10 mouse cellular contexts compared by ENCODE assay signal in genomic region chr1:84993235-84993634, GRCm38 (mm10). TPM values are rescaled to one million over a fixed set of nuclear protein-coding genes. Genes with fewer than 3 reads are reported as not detected.
A peak's percentile ranks its signal among the peaks of the same experiment; 100 is the strongest.
DNase-seq lines count a peak whose midpoint lies in the region; ATAC-seq and TF ChIP-seq lines count a peak whose summit lies in the region.
"Not testable (repeated sequence)": the region's sequence is repeated elsewhere in the genome, so short reads cannot be mapped to it uniquely, and the experiment has no call there.
"Had no signal": no experiment of that assay in that cellular context is flagged by ENCODE, and none has a peak within 500 bp of the region (broad histone marks: within the 10 kb centered on the region; RNA-seq: fewer than 3 reads in every experiment).

No protein-coding gene starts in this region.

- H3K9ac ChIP-seq in hindbrain, embryonic 11.5 days (ENCODE audit: low read depth, low read length); intestine, postnatal 0 days (ENCODE audit: low read depth, low read length); limb, embryonic 15.5 days; stomach, postnatal 0 days (ENCODE audit: low read length): not testable (repeated sequence)

- H3K27ac ChIP-seq in hindbrain, embryonic 11.5 days (ENCODE audit: low read depth, low read length); intestine, postnatal 0 days (ENCODE audit: low read depth, low read length); limb, embryonic 15.5 days; stomach, postnatal 0 days (replicated peaks): not testable (repeated sequence)

- TF ChIP-seq EP300 in stomach, postnatal 0 days (optimal IDR thresholded peaks at IDR 0.05) = not testable (repeated sequence)

- not testable (repeated sequence) for H3K4me3 ChIP-seq in hindbrain, embryonic 11.5 days (ENCODE audit: low read depth, low read length); intestine, postnatal 0 days (ENCODE audit: low read depth, low read length); limb, embryonic 15.5 days; stomach, postnatal 0 days (ENCODE audit: low read depth, low read length)

- H3K27me3 ChIP-seq in hindbrain, embryonic 11.5 days (ENCODE audit: control insufficient read depth, insufficient read depth, low read length); intestine, postnatal 0 days (replicated peaks; ENCODE audit: control insufficient read depth, insufficient read depth, low read length); limb, embryonic 15.5 days; stomach, postnatal 0 days (ENCODE audit: control insufficient read depth, insufficient read depth, low read length): not testable (repeated sequence)

- H3K4me2 ChIP-seq in hindbrain, embryonic 11.5 days (replicated peaks; ENCODE audit: low read depth, low read length); intestine, postnatal 0 days (replicated peaks; ENCODE audit: low read depth); limb, embryonic 15.5 days; stomach, postnatal 0 days (replicated peaks; ENCODE audit: low read depth): not testable (repeated sequence)

- 0 out of 2 replicates have a peak, but pooled peaks have one; percentile 11 for ATAC-seq in common myeloid progenitor, adult 5-6 weeks (replicated peaks; ENCODE audit: low read depth, poor library complexity, severe bottlenecking)
- ATAC-seq in frontal cortex, adult (ENCODE audit: low TSS enrichment) = peak; percentile 31; the same call in 1 of the 2 replicates
- ATAC-seq in hindbrain, embryonic 11.5 days (ENCODE audit: low FRiP score) = peak; percentile 76
- peak; percentile 38 for ATAC-seq in intestine, postnatal 0 days
- peak; percentile 71 for ATAC-seq in limb, embryonic 15.5 days (ENCODE audit: insufficient number of reproducible peaks, low FRiP score, low TSS enrichment, low read depth)
- ATAC-seq in megakaryocyte progenitor cell, adult 5-6 weeks (replicated peaks; ENCODE audit: poor library complexity) = peak; percentile 20; the same call in 1 of the 2 replicates
- peak; percentile 43; the same call in 1 of the 2 replicates for ATAC-seq in monocyte, adult 5-6 weeks (replicated peaks; ENCODE audit: insufficient number of reproducible peaks, low FRiP score, low TSS enrichment, poor library complexity, severe bottlenecking)
- ATAC-seq in stomach, postnatal 0 days (ENCODE audit: low FRiP score, low TSS enrichment) = peak; percentile 53

- not testable (repeated sequence) for H3K9me3 ChIP-seq in hindbrain, embryonic 11.5 days (ENCODE audit: control insufficient read depth, low read length); intestine, postnatal 0 days (ENCODE audit: control insufficient read depth); limb, embryonic 15.5 days; stomach, postnatal 0 days (ENCODE audit: control insufficient read depth, low read length)

- not testable (repeated sequence) for H3K36me3 ChIP-seq in hindbrain, embryonic 11.5 days (ENCODE audit: control insufficient read depth, insufficient read depth, low read length); intestine, postnatal 0 days (ENCODE audit: control insufficient read depth, insufficient read depth); limb, embryonic 15.5 days; stomach, postnatal 0 days (ENCODE audit: control insufficient read depth, insufficient read depth, low read length)

- TF ChIP-seq CTCF in intestine, postnatal 0 days (IDR thresholded peaks at IDR 0.05; ENCODE audit: low read depth); stomach, postnatal 0 days (IDR thresholded peaks at IDR 0.05; ENCODE audit: low read depth): not testable (repeated sequence)

- WGBS in hindbrain, embryonic 11.5 days = no CpG with 5 or more reads among the region's 2 CpGs
- WGBS in intestine, postnatal 0 days = no CpG with 5 or more reads among the region's 2 CpGs
- WGBS in limb, embryonic 15.5 days = no CpG with 5 or more reads among the region's 2 CpGs
- WGBS in stomach, postnatal 0 days = no CpG with 5 or more reads among the region's 2 CpGs

- not testable (repeated sequence) for DNase-seq in hindbrain, embryonic 11.5 days (ENCODE audit: low spot score); stomach, postnatal 0 days (ENCODE audit: low spot score)

- H3K4me1 ChIP-seq in hindbrain, embryonic 11.5 days (replicated peaks; ENCODE audit: control insufficient read depth, insufficient read depth, low read length); intestine, postnatal 0 days (replicated peaks; ENCODE audit: control insufficient read depth, insufficient read depth, low read length); limb, embryonic 15.5 days; stomach, postnatal 0 days (replicated peaks; ENCODE audit: control insufficient read depth, insufficient read depth): not testable (repeated sequence)

RNA-seq across cellular contexts. Expression of gene Slc16a14, which starts 58.3 kb away (rescaled TPM):
- total RNA-seq in common myeloid progenitor, adult 5-6 weeks (2017) = not detected in 2 replicates
- 1.8 and 2.9 TPM in 2 replicates for polyA plus RNA-seq in hindbrain, embryonic 11.5 days (2014; fragmentation: Nextera tagmentation; extraction: Ambion mirVana)
- polyA plus RNA-seq in intestine, postnatal 0 days (2015; fragmentation: Nextera tagmentation; extraction: Ambion mirVana) = 0.04 TPM in 1 of 2 replicates, not detected in the other
- polyA plus RNA-seq in limb, embryonic 15.5 days (2015; fragmentation: Nextera tagmentation; extraction: Ambion mirVana) = 0.50 and 0.60 TPM in 2 replicates
- total RNA-seq in megakaryocyte progenitor cell, adult 5-6 weeks (2015) = not detected in 2 replicates
- not detected in 2 replicates for total RNA-seq in megakaryocyte progenitor cell, adult 5-6 weeks (2017)
- 0.29 TPM in 1 of 3 replicates, not detected in the others for total RNA-seq in monocyte, adult 5-6 weeks (2017)
- 0.11 and 0.18 TPM in 2 replicates for polyA plus RNA-seq in stomach, postnatal 0 days (2015; fragmentation: Nextera tagmentation; extraction: Ambion mirVana)
- polyA plus RNA-seq: inflammation-experienced regulatory T-cells, adult 6 months; liver, embryonic 15.5 days had no signal

Comparison
In these comparisons a context has a peak if more than half of its experiments do, and no peak if none do; other contexts are left out.
1. ATAC-seq: peak in every context shown above with its lines; median percentile 76 in hindbrain, embryonic 11.5 days; 71 in limb, embryonic 15.5 days; 53 in stomach, postnatal 0 days; 43 in monocyte, adult 5-6 weeks; 38 in intestine, postnatal 0 days; 31 in frontal cortex, adult; 20 in megakaryocyte progenitor cell, adult 5-6 weeks; 11 in common myeloid progenitor, adult 5-6 weeks.